Mouse (Mus musculus) heart, adult 2 months (tissue): ENCODE results near the gene Tada1. TPM values are rescaled to one million over a fixed set of nuclear protein-coding genes. Genes with fewer than 3 reads are reported as not detected.

Experiments
- DNase-seq, 2 experiments: peaks; one replicate each; pipeline ENCODE4 v3.0.0; 2021
- H3K27ac ChIP-seq: fragments of 200-600 bp; 2 replicates; pipeline ENCODE4 v1.8.1; 2022
- H3K27me3 ChIP-seq: fragments of 200-500 bp; 2 replicates; pipeline ENCODE4 v1.6.1; 2012; ENCODE audit warnings: mild to moderate bottlenecking, low read length, inconsistent platforms, mixed read lengths; ENCODE audit not compliant: control insufficient read depth, insufficient read depth
- H3K36me3 ChIP-seq: fragments of 200-500 bp; 2 replicates; pipeline ENCODE4 v1.6.1; 2012; ENCODE audit warnings: low read length, inconsistent platforms; ENCODE audit not compliant: control insufficient read depth, insufficient read depth
- H3K4me1 ChIP-seq: fragments of 200-500 bp; 2 replicates; pipeline ENCODE4 v1.6.1; 2011; ENCODE audit warnings: low read length; ENCODE audit not compliant: control insufficient read depth, insufficient read depth
- H3K4me3 ChIP-seq: fragments of 200-600 bp; 2 replicates; pipeline ENCODE4 v1.8.1; 2022
- H3K79me2 ChIP-seq: fragments of 200-500 bp; replicated peaks from 2 replicates; pipeline ENCODE4 v1.6.1; 2012; ENCODE audit warnings: mild to moderate bottlenecking, inconsistent platforms, low read length, moderate library complexity, mixed read lengths; ENCODE audit not compliant: control insufficient read depth, insufficient read depth
- H3K9ac ChIP-seq: fragments of 200-500 bp; 2 replicates; pipeline ENCODE4 v1.6.1; 2012; ENCODE audit warnings: low read depth, mild to moderate bottlenecking, control low read depth, inconsistent platforms, low read length, mixed read lengths
- CTCF ChIP-seq: fragments of 200-600 bp; IDR thresholded peaks from 2 replicates; pipeline ENCODE4 v1.8.1; 2022; ENCODE audit warnings: antibody characterized with exemption, mild to moderate bottlenecking, moderate library complexity
- EP300 ChIP-seq: fragments of 200-500 bp; IDR thresholded peaks from 2 replicates; pipeline ENCODE4 v1.6.1; 2011; ENCODE audit warnings: low read depth, low read length, control low read depth; ENCODE audit not compliant: insufficient read depth
- POLR2A ChIP-seq: fragments of 200-500 bp; IDR thresholded peaks from 2 replicates; pipeline ENCODE4 v1.6.1; 2011; ENCODE audit warnings: mild to moderate bottlenecking, low read depth, low read length, control low read depth; ENCODE audit not compliant: insufficient read depth
- WGBS: fragments of 180-500 bp; shearing (Covaris S2); methylation state at CpG from one replicate; pipeline ENCODE4 v1.1.7; 2018; 5-methylcytosine and 5-hydroxymethylcytosine counted together
- intact Hi-C: fragments of 180-260 bp; cut with DNase I; formaldehyde crosslinking; loops from one replicate; pipeline ENCODE4 v1.15.1; 2025
- polyA plus RNA-seq: library from polyadenylated mRNA; depleted of rRNA; stranded (reverse); fragments of >200 nt; gene quantifications from 2 replicates; pipeline ENCODE4 v1.2.3, GENCODE M21; 2012
- total RNA-seq, 2 experiments: library from RNA; stranded (reverse); gene quantifications; 2 replicates each; pipeline ENCODE4 v1.2.3; 2021

Gene Tada1
- total and polyA plus RNA-seq, 3 experiments, result 6.6 to 9.2 (median 8.5) TPM

DNA sequence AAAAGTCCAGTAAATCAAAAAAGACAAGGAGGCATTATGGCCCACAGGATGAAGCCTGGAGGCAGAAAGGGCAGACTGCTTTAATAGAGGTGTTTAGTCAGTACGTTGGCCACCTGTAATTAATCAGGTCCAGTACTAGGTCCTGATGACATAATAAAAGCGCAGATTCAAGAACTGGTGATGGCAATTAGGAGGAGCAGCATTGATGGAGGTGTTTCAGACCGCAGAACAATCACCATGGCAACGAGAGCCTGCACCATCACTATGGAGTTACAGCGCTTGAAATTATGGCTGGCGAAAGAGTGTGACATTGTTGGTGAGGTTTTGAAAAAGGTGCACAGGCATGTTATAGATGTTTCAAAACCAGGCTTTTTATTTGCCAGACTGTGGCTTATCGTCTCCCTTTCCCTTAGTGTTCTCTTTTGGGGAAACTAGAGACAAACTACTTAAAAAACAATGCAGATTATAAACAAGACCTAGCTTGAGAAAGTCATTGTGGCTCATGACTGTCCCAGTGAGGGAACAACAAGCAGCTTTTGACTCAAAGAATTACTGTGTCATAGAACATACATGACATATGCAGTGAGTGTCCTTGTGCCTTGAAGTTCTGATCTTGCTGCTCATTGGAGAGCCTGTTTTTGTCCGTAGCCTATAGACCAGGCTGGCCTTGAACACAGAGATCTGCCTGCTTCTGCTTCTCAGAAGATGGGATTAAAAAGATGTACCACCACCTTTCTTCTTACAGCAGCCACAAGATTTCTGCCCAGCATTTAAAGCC is 34.4 kb upstream of the Tada1 start:
- WGBS, result 86% methylated on average over 8 of the region's 8 CpGs
- TF ChIP-seq EP300 (no peak), POLR2A (no peak), CTCF (no peak)
- H3K4me3 ChIP-seq, result no peak overlapping the region
- H3K36me3 ChIP-seq, result no peaks in the 10 kb centered on the region
- H3K27ac ChIP-seq, result no peak overlapping the region
- no peaks in the 10 kb centered on the region for H3K79me2 ChIP-seq
- no peak overlapping the region for H3K9ac ChIP-seq
- no peaks in the 10 kb centered on the region for H3K27me3 ChIP-seq
- no peaks in the 10 kb centered on the region for H3K4me1 ChIP-seq
- DNase-seq, result no peak
- intact Hi-C loops, result no loop called here

- TF ChIP-seq CTCF (no peak), POLR2A (no peak), EP300 (no peak)
- no peak overlapping the region for H3K27ac ChIP-seq
- H3K27me3 ChIP-seq, result no peaks in the 10 kb centered on the region
Observed at GRCm38 (mm10) chr1:166345602-166346001, 33.3 kb upstream of the Tada1 start.

DNA sequence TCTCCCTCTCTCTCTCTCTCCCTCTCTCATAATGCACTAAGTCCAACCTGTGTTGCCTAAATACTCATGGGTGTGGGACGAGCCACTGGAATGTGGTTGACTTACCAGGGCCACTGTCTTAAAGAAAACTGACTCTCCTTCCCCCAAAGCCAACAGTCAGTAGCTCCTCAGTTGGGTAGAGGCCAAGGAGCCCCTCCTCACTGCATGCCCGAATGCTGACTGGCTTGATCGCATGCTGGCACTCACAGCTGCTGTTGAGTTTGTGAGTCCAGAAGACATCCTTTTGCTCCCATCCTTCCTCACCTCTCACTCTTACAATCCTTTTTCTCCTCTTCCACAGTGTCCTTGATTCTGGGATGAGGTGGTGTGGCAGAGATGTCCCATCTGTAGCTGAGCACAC is 32.0 kb upstream of the Tada1 start:
- no peak for DNase-seq
- Histone ChIP-seq H3K79me2 (no peaks in the 10 kb centered on the region), H3K27ac (no peak overlapping the region), H3K4me1 (no peaks in the 10 kb centered on the region), H3K4me3 (no peak overlapping the region), H3K27me3 (no peaks in the 10 kb centered on the region), H3K36me3 (no peaks in the 10 kb centered on the region), H3K9ac (no peak overlapping the region)
- 65% methylated on average over 3 of the region's 3 CpGs for WGBS
- no peak for TF ChIP-seq POLR2A
- no peak for TF ChIP-seq EP300
- TF ChIP-seq CTCF, result no peak
- intact Hi-C loops, result no loop called here

More at GRCm38 (mm10) chr1:166345602-166346001, 33.3 kb upstream of the Tada1 start:
- intact Hi-C loops, result no loop called here
- no peaks in the 10 kb centered on the region for H3K79me2 ChIP-seq
- H3K4me3 ChIP-seq, result no peak overlapping the region
- H3K9ac ChIP-seq, result no peak overlapping the region
- H3K36me3 ChIP-seq, result no peaks in the 10 kb centered on the region
- 77% methylated on average over 6 of the region's 6 CpGs for WGBS
- no peak for DNase-seq
- no peaks in the 10 kb centered on the region for H3K4me1 ChIP-seq

DNA sequence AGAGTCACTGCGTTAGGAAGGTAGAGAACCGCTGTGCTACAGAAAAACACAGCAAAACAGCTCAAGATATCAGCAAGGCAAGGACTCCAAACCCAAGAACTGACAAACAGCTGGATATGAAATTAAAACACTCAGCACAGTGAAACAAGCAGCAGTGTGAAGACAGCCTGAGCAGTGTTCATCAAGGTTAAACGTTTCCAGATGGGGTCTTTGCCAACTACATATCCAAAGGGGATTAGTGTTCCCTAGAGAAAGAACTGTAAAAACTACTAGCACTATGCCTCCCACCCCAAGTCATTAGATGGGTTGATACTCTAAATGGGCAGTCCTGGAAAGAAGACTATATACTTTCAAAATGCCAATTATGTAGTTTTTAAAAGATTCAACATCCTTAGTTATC is 29.6 kb upstream of the Tada1 start:
- Histone ChIP-seq H3K27me3 (no peaks in the 10 kb centered on the region), H3K36me3 (no peaks in the 10 kb centered on the region), H3K4me3 (no peak overlapping the region), H3K9ac (no peak overlapping the region), H3K27ac (no peak overlapping the region), H3K79me2 (no peaks in the 10 kb centered on the region), H3K4me1 (no peaks in the 10 kb centered on the region)
- no peak for TF ChIP-seq EP300
- no peak for TF ChIP-seq CTCF
- TF ChIP-seq POLR2A, result no peak
- no peak for DNase-seq
- WGBS, result 62% methylated on average over 3 of the region's 3 CpGs
- intact Hi-C loops, result no loop called here

GRCm38 (mm10) chr1:166349751-166350150 is 29.1 kb upstream of the Tada1 start:
- H3K36me3 ChIP-seq, result no peaks in the 10 kb centered on the region
- H3K79me2 ChIP-seq, result no peaks in the 10 kb centered on the region
- H3K27me3 ChIP-seq, result no peaks in the 10 kb centered on the region
- no peak overlapping the region for H3K4me3 ChIP-seq
- TF ChIP-seq POLR2A, result no peak
- no peak for TF ChIP-seq EP300
- no peak for TF ChIP-seq CTCF
- intact Hi-C loops, result no loop called here
- no peaks in the 10 kb centered on the region for H3K4me1 ChIP-seq
- no peak overlapping the region for H3K27ac ChIP-seq
- DNase-seq, result no peak
- 81% methylated on average over 11 of the region's 11 CpGs for WGBS
- no peak overlapping the region for H3K9ac ChIP-seq

- intact Hi-C loops, result loop anchor here (5.0 kb wide), 2 partner anchors 198 to 583 kb away; no protein-coding TSS in a partner anchor
- H3K79me2 ChIP-seq, result no peaks in the 10 kb centered on the region
- no peak overlapping the region for H3K9ac ChIP-seq
- 18% methylated on average over 14 of the region's 14 CpGs for WGBS
- H3K4me3 ChIP-seq, result no peak overlapping the region
- TF ChIP-seq EP300, result peak; percentile 63; the same call in 1 of the 2 replicates
- no peak for TF ChIP-seq POLR2A
- peak; percentile 96 for TF ChIP-seq CTCF
- H3K36me3 ChIP-seq, result no peaks in the 10 kb centered on the region
- no peaks in the 10 kb centered on the region for H3K27me3 ChIP-seq
- DNase-seq, result peak; percentile 82 to 91
- no peaks in the 10 kb centered on the region for H3K4me1 ChIP-seq
- H3K27ac ChIP-seq, result no peak overlapping the region
Observed at GRCm38 (mm10) chr1:166360157-166360855, 18.6 kb upstream of the Tada1 start.
